Mouse (Mus musculus): ENCODE data around the gene Sacm1l. TPM values are rescaled to one million over a fixed set of nuclear protein-coding genes. Genes with fewer than 3 reads are reported as not detected.
A peak's percentile ranks its signal among the peaks of the same experiment; 100 is the strongest.

Sacm1l gene
- 74.4 and 87.4 TPM in 2 replicates for polyA plus RNA-seq (2015; fragmentation: Nextera tagmentation; extraction: Ambion mirVana)

DNA sequence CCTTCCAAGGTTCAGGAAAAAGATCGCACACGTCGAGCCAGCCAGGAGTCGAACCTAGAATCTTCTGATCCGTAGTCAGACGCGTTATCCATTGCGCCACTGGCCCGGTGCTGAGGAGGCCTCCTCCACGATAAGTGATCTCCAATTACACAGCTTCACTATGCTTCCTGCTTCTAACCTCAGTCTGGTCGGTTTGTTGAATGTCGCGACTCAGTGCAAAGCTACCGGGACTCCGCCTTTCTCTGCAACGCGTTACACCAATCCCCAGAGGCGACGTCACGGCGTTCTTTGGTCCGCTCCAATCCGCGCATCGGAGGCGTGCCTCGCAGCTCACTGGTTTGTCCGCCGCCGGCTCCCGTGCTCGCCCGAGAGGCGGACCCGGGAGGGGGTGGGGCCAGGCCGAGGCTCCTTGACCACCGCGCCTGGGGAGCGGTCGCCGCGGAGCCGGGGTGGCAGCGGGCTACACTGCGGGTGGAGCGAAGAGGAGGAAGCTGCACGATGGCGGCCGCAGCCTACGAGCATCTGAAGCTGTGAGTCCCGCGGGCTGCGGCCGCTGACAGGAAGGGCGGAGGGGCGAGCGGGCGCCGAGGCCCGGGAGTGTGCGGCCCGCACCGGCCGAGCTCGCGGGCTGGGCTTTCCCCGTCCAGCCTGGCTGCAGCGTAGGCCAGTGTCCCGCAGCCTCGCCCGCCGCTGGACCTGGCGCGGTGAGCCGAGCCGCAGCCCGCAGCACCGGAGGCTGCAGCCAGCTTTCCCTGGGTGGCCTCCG, at the start of gene Sacm1l:
Gene Sacm1l, plus strand, starts transcription at position 368 of the 766 bp plus-strand sequence.
- Histone ChIP-seq H3K4me2 (ENCODE audit: low read depth, low read length) (peak within 1 kb of the TSS; percentile 80), H3K4me1 (ENCODE audit: control insufficient read depth, insufficient read depth, low read length) (peaks cover 4% of the 10 kb centered on the region; the same call in 1 of the 2 replicates), H3K9me3 (ENCODE audit: control insufficient read depth, low read length) (no peaks in the 10 kb centered on the region), H3K9ac (ENCODE audit: low read depth, low read length) (peak within 1 kb of the TSS; percentile 96), H3K27me3 (replicated peaks; ENCODE audit: control insufficient read depth, insufficient read depth, low read length) (no peaks in the 10 kb centered on the region), H3K36me3 (ENCODE audit: control insufficient read depth, insufficient read depth, low read length) (no peaks in the 10 kb centered on the region), H3K27ac (ENCODE audit: low read length) (peak within 1 kb of the TSS; percentile 98), H3K4me3 (ENCODE audit: low read length) (peak within 1 kb of the TSS; percentile 100)
- ATAC-seq, result peak; percentile 99
- WGBS, result under 1% methylated on average over 78 of the region's 79 CpGs

DNA sequence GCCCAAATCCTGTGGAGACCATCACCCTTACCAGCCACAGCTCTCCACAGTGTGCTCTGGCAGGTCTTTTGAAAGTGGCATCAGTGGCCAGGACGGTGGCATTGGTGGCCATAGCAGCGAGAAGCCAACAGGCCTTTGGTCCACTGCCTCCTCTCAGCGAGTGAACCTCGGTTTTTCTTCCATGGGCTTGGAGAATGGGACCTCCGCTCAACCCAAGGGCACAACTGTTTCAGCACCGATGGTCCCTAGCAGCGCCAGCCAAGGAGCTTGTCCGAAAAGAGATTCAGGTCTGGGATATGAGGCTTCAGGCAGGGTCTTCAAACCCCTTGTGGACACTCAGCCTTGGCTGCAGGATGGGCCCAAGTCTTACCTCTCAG, 49.7 kb upstream of the Sacm1l start:
- 80% methylated on average over 8 of the region's 8 CpGs for WGBS
- peaks cover 52% of the 10 kb centered on the region for H3K4me1 ChIP-seq (ENCODE audit: control insufficient read depth, insufficient read depth, low read length)
- no peaks in the 10 kb centered on the region for H3K9me3 ChIP-seq (ENCODE audit: control insufficient read depth, low read length)
- no peaks in the 10 kb centered on the region for H3K27me3 ChIP-seq (replicated peaks; ENCODE audit: control insufficient read depth, insufficient read depth, low read length)
- H3K4me3 ChIP-seq (ENCODE audit: low read length), result peak overlapping the region; percentile 75
- H3K36me3 ChIP-seq (ENCODE audit: control insufficient read depth, insufficient read depth, low read length), result 0 out of 2 replicates have a peak, but pooled peaks cover 3% of the 10 kb centered on the region
- H3K4me2 ChIP-seq (ENCODE audit: low read depth, low read length), result peak overlapping the region; percentile 94
- H3K27ac ChIP-seq (ENCODE audit: low read length), result no peak overlapping the region
- no peak for ATAC-seq
- H3K9ac ChIP-seq (ENCODE audit: low read depth, low read length), result peak overlapping the region; percentile 72

DNA sequence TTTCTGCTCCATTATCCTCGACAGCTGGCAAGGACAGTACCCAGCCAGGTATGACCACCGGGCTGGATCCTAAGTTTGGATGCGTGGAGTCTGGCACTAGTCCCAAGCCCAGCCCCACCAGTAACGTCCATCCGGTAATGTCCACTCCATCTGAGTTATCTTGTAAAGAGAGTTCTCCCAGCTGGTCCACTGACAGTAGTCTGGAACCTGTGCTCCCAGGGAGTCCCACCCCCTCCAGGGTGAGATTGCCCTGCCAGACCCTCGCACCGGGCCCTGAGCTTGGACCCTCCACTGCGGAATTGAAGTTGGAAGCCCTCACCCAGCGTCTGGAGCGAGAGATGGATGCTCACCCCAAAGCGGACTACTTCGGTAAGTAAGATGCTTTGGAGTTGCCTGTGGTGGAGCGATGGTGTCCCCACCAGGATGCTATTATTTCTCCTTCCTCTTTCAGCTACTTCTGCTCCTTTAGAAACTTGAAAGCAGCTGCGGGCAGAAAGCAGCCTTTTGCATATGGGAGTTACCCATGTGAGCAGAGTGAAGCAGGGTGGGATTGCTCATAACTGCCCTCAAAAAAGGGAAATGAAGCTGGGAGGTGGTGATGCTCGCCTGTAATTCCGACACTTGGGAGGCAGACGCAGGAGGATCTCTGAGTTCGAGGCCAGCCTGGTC, 49.2 kb upstream of the Sacm1l start:
- peaks cover 52% of the 10 kb centered on the region for H3K4me1 ChIP-seq (ENCODE audit: control insufficient read depth, insufficient read depth, low read length)
- no peak overlapping the region for H3K27ac ChIP-seq (ENCODE audit: low read length)
- WGBS, result 57% methylated on average over 18 of the region's 18 CpGs
- H3K9me3 ChIP-seq (ENCODE audit: control insufficient read depth, low read length), result no peaks in the 10 kb centered on the region
- H3K36me3 ChIP-seq (ENCODE audit: control insufficient read depth, insufficient read depth, low read length), result 0 out of 2 replicates have a peak, but pooled peaks cover 3% of the 10 kb centered on the region
- no peaks in the 10 kb centered on the region for H3K27me3 ChIP-seq (replicated peaks; ENCODE audit: control insufficient read depth, insufficient read depth, low read length)
- peak overlapping the region; percentile 94 for H3K4me2 ChIP-seq (ENCODE audit: low read depth, low read length)
- H3K4me3 ChIP-seq (ENCODE audit: low read length), result peak overlapping the region; percentile 75
- no peak for ATAC-seq
- peak overlapping the region; percentile 72 for H3K9ac ChIP-seq (ENCODE audit: low read depth, low read length)

GRCm38 (mm10) chr9:123481136-123481535, 48.4 kb upstream of the Sacm1l start:
- peak overlapping the region; percentile 72 for H3K9ac ChIP-seq (ENCODE audit: low read depth, low read length)
- WGBS, result 37% methylated on average over 7 of the region's 7 CpGs
- H3K27ac ChIP-seq (ENCODE audit: low read length), result no peak overlapping the region
- peaks cover 56% of the 10 kb centered on the region for H3K4me1 ChIP-seq (ENCODE audit: control insufficient read depth, insufficient read depth, low read length)
- H3K27me3 ChIP-seq (replicated peaks; ENCODE audit: control insufficient read depth, insufficient read depth, low read length), result no peaks in the 10 kb centered on the region
- ATAC-seq, result no peak
- H3K36me3 ChIP-seq (ENCODE audit: control insufficient read depth, insufficient read depth, low read length), result 0 out of 2 replicates have a peak, but pooled peaks cover 7% of the 10 kb centered on the region
- no peaks in the 10 kb centered on the region for H3K9me3 ChIP-seq (ENCODE audit: control insufficient read depth, low read length)
- peak overlapping the region; percentile 94 for H3K4me2 ChIP-seq (ENCODE audit: low read depth, low read length)
- peak overlapping the region; percentile 75 for H3K4me3 ChIP-seq (ENCODE audit: low read length)

- H3K4me3 ChIP-seq (ENCODE audit: low read length), result no peak overlapping the region
- peaks cover 62% of the 10 kb centered on the region for H3K4me1 ChIP-seq (ENCODE audit: control insufficient read depth, insufficient read depth, low read length)
- peaks cover 9% of the 10 kb centered on the region; the same call in 1 of the 2 replicates for H3K36me3 ChIP-seq (ENCODE audit: control insufficient read depth, insufficient read depth, low read length)
- no peak overlapping the region for H3K9ac ChIP-seq (ENCODE audit: low read depth, low read length)
- no peaks in the 10 kb centered on the region for H3K9me3 ChIP-seq (ENCODE audit: control insufficient read depth, low read length)
- 87% methylated on average over 1 of the region's 1 CpGs for WGBS
- ATAC-seq, result no peak
- H3K27me3 ChIP-seq (replicated peaks; ENCODE audit: control insufficient read depth, insufficient read depth, low read length), result no peaks in the 10 kb centered on the region
- no peak overlapping the region for H3K4me2 ChIP-seq (ENCODE audit: low read depth, low read length)
- no peak overlapping the region for H3K27ac ChIP-seq (ENCODE audit: low read length)
Measured at GRCm38 (mm10) chr9:123483598-123483997, 46.0 kb upstream of the Sacm1l start.

DNA sequence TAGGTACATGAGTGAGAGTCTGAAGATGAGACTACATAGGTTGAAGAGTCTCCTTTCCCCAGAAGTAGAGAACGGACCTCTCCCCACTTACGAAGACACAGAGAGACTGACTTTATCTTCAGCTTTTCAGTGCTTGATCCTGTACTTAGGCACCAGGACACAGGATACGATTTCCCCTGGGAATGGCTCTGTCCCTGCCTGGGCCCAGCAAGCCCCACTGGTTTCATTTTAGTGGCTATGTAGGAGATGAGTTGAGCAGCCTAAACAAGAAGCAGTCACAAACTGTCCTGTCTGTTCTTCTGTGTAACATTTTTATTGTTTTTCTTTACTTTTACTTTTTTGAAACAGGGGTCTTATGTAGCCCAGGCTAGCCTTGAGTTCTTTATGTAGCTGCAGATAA, 44.7 kb upstream of the Sacm1l start:
- Histone ChIP-seq H3K4me2 (ENCODE audit: low read depth, low read length) (no peak overlapping the region), H3K9ac (ENCODE audit: low read depth, low read length) (no peak overlapping the region), H3K9me3 (ENCODE audit: control insufficient read depth, low read length) (no peaks in the 10 kb centered on the region), H3K4me1 (ENCODE audit: control insufficient read depth, insufficient read depth, low read length) (peaks cover 60% of the 10 kb centered on the region), H3K4me3 (ENCODE audit: low read length) (no peak overlapping the region), H3K36me3 (ENCODE audit: control insufficient read depth, insufficient read depth, low read length) (peaks cover 9% of the 10 kb centered on the region; the same call in 1 of the 2 replicates), H3K27ac (ENCODE audit: low read length) (no peak overlapping the region), H3K27me3 (replicated peaks; ENCODE audit: control insufficient read depth, insufficient read depth, low read length) (no peaks in the 10 kb centered on the region)
- ATAC-seq, result no peak
- WGBS, result 91% methylated on average over 3 of the region's 3 CpGs

DNA sequence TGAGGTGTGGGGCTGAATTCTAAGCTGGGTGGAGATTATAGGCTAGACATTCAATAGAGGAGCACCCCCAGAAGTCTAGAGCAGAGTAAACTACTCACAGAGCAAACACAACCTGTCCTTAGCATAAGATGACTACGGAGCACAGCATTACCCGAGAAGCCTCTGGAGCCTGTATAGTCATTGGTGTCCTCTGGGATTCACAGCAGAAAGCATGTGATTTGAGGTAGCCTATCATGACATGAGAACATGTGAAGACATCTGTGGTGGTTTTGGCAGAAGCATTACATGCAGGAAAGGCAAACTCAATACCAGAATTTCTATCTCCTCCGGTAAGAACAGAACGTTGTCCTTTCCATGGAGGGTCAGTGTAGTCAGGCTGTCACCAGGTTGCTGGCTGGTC, 44.0 kb upstream of the Sacm1l start:
- H3K9ac ChIP-seq (ENCODE audit: low read depth, low read length), result no peak overlapping the region
- WGBS, result 84% methylated on average over 4 of the region's 4 CpGs

DNA sequence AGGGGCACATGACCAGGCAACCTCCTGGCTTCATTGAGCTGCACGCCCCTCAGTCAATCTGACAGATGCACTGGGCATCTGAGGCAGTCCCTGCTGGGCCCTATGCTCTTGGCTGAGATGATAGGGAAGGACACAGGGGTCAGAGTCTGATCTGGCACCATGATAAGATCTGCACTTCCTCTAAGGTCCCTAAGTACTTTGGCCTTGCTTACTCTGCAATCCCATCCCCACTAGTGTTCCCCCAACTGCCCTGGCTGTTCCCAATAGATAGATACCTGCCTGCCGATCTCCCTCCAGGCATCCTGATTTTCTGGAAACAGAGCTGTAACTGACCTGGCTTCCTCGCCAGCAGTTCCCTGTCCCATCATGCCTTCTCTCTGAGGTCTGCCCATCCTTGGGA, 42.9 kb upstream of the Sacm1l start:
- peak; percentile 49 for ATAC-seq
- WGBS, result 64% methylated on average over 3 of the region's 3 CpGs
- Histone ChIP-seq H3K9ac (ENCODE audit: low read depth, low read length) (no peak overlapping the region; the same call in 1 of the 2 replicates), H3K4me3 (ENCODE audit: low read length) (no peak overlapping the region), H3K4me1 (ENCODE audit: control insufficient read depth, insufficient read depth, low read length) (peaks cover 59% of the 10 kb centered on the region), H3K27me3 (replicated peaks; ENCODE audit: control insufficient read depth, insufficient read depth, low read length) (no peaks in the 10 kb centered on the region), H3K36me3 (ENCODE audit: control insufficient read depth, insufficient read depth, low read length) (peaks cover 9% of the 10 kb centered on the region; the same call in 1 of the 2 replicates), H3K4me2 (ENCODE audit: low read depth, low read length) (no peak overlapping the region), H3K27ac (ENCODE audit: low read length) (no peak overlapping the region), H3K9me3 (ENCODE audit: control insufficient read depth, low read length) (no peaks in the 10 kb centered on the region)

More for the DNA sequence above, 44.0 kb upstream of the Sacm1l start:
- H3K4me1 ChIP-seq (ENCODE audit: control insufficient read depth, insufficient read depth, low read length), result peaks cover 60% of the 10 kb centered on the region
- H3K27ac ChIP-seq (ENCODE audit: low read length), result no peak overlapping the region
- ATAC-seq, result no peak
- no peak overlapping the region for H3K4me2 ChIP-seq (ENCODE audit: low read depth, low read length)
- peaks cover 9% of the 10 kb centered on the region; the same call in 1 of the 2 replicates for H3K36me3 ChIP-seq (ENCODE audit: control insufficient read depth, insufficient read depth, low read length)
- no peak overlapping the region for H3K4me3 ChIP-seq (ENCODE audit: low read length)
- H3K9me3 ChIP-seq (ENCODE audit: control insufficient read depth, low read length), result no peaks in the 10 kb centered on the region
- no peaks in the 10 kb centered on the region for H3K27me3 ChIP-seq (replicated peaks; ENCODE audit: control insufficient read depth, insufficient read depth, low read length)

DNA sequence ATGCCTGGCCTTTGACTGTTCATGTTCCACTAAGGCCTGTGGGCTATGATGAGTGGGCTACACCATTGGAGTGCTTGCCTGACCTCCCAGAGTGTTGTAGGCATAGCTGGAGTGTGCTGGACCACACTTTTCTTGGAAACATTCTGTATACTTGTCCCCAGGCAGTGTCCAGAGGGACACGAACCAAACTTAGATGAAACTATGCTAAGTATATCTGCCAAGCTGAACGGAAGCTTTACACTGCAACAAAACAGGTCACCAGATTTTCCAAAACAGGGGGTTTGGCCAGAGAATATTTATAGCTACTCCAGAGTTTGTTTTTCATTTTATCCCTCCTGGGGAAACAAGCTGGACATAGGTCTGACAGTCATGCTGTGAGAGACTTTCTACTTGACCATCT, 40.5 kb upstream of the Sacm1l start:
- Histone ChIP-seq H3K4me2 (ENCODE audit: low read depth, low read length) (no peak overlapping the region), H3K4me1 (ENCODE audit: control insufficient read depth, insufficient read depth, low read length) (peaks cover 49% of the 10 kb centered on the region)

More for the DNA sequence above, 40.5 kb upstream of the Sacm1l start:
- peaks cover 8% of the 10 kb centered on the region; the same call in 1 of the 2 replicates for H3K36me3 ChIP-seq (ENCODE audit: control insufficient read depth, insufficient read depth, low read length)
- no peaks in the 10 kb centered on the region for H3K27me3 ChIP-seq (replicated peaks; ENCODE audit: control insufficient read depth, insufficient read depth, low read length)
- no peak overlapping the region for H3K4me3 ChIP-seq (ENCODE audit: low read length)
- H3K9ac ChIP-seq (ENCODE audit: low read depth, low read length), result no peak overlapping the region
- no peaks in the 10 kb centered on the region for H3K9me3 ChIP-seq (ENCODE audit: control insufficient read depth, low read length)
- no peak for ATAC-seq
- H3K27ac ChIP-seq (ENCODE audit: low read length), result no peak overlapping the region
- 72% methylated on average over 2 of the region's 2 CpGs for WGBS

All from intestine, embryonic 16.5 days (tissue).